Mouse (Mus musculus) MEL (cell line): Measurements from ENCODE around the gene Enpp3. TPM values are rescaled to one million over a fixed set of nuclear protein-coding genes. Genes with fewer than 3 reads are reported as not detected.

Source experiments
- DNase-seq: peaks from one replicate; pipeline ENCODE4 v3.0.0; 2011; ENCODE audit warnings: low read depth, low spot score
- H3K27ac ChIP-seq: 2 replicates; pipeline ENCODE4 v1.5.1; 2012; ENCODE audit warnings: low read depth, mild to moderate bottlenecking, control low read depth, low read length, moderate library complexity; ENCODE audit not compliant: control insufficient read depth
- H3K27me3 ChIP-seq, 2 experiments: fragments of 150-350 bp in 1 of 2; sonication (generic) in 1 of 2; 2 replicates each; pipeline ENCODE4 v1.6.1; 2012; ENCODE audit warnings: low read length in 2 of 2, mild to moderate bottlenecking in 2 of 2, improper control_type of control experiment in 1 of 2, moderate library complexity in 1 of 2; ENCODE audit not compliant: insufficient read depth in 2 of 2, control insufficient read depth in 1 of 2
- H3K36me3 ChIP-seq, 2 experiments: 2 replicates each; pipeline ENCODE4 v1.6.1; 2012 to 2014; ENCODE audit warnings: low read length in 2 of 2, improper control_type of control experiment in 1 of 2, inconsistent platforms in 1 of 2, mild to moderate bottlenecking in 1 of 2; ENCODE audit not compliant: insufficient read depth in 2 of 2, control insufficient read depth in 1 of 2
- H3K4me1 ChIP-seq, 2 experiments: fragments of 150-350 bp in 1 of 2; sonication (generic) in 1 of 2; 2 replicates each; pipeline ENCODE4 v1.6.1; 2012; ENCODE audit warnings: low read length in 2 of 2, improper control_type of control experiment in 1 of 2, mild to moderate bottlenecking in 1 of 2; ENCODE audit not compliant: insufficient read depth in 2 of 2, control insufficient read depth in 1 of 2
- H3K4me3 ChIP-seq, 2 experiments: fragments of 150-350 bp in 1 of 2; sonication (generic) in 1 of 2; 2 replicates each; pipeline ENCODE4 v1.5.1; 2012; ENCODE audit warnings: low read depth in 2 of 2, low read length in 2 of 2, mild to moderate bottlenecking in 2 of 2, moderate library complexity in 2 of 2, control low read depth in 1 of 2, improper control_type of control experiment in 1 of 2; ENCODE audit not compliant: control insufficient read depth in 1 of 2, insufficient read depth in 1 of 2
- H3K79me2 ChIP-seq: 2 replicates; pipeline ENCODE4 v1.6.1; 2012; ENCODE audit warnings: mild to moderate bottlenecking, low read length, moderate library complexity; ENCODE audit not compliant: control insufficient read depth, poor library complexity, insufficient read depth
- H3K9ac ChIP-seq: 2 replicates; pipeline ENCODE4 v1.6.1; 2012; ENCODE audit warnings: low read depth, mild to moderate bottlenecking, control low read depth, low read length, moderate library complexity; ENCODE audit not compliant: control insufficient read depth, poor library complexity, severe bottlenecking
- H3K9me3 ChIP-seq: fragments of 150-350 bp; sonication (generic); replicated peaks from 2 replicates; pipeline ENCODE4 v1.6.1; 2012; ENCODE audit warnings: mild to moderate bottlenecking, low read length, improper control_type of control experiment, moderate library complexity; ENCODE audit not compliant: insufficient read depth
- BHLHE40 ChIP-seq: IDR thresholded peaks from 2 replicates; pipeline ENCODE4 v1.6.1; 2012; ENCODE audit warnings: low read depth, mild to moderate bottlenecking, inconsistent platforms, low read length, improper control_type of control experiment, borderline replicate concordance
- EP300 ChIP-seq, 2 experiments: IDR thresholded peaks; 2 replicates each; pipeline ENCODE4 v1.6.1; 2011; ENCODE audit warnings: improper control_type of control experiment in 2 of 2, low read length in 2 of 2, low read depth in 1 of 2, mild to moderate bottlenecking in 1 of 2
- ETS1 ChIP-seq: IDR thresholded peaks from 2 replicates; pipeline ENCODE4 v1.6.1; 2012; ENCODE audit warnings: low read depth, mild to moderate bottlenecking, inconsistent platforms, low read length, improper control_type of control experiment, moderate library complexity
- GABPA ChIP-seq: IDR thresholded peaks from 2 replicates; pipeline ENCODE4 v1.6.1; 2012; ENCODE audit warnings: low read depth, mild to moderate bottlenecking, inconsistent platforms, low read length, improper control_type of control experiment, moderate library complexity
- GATA1 ChIP-seq: IDR thresholded peaks from 2 replicates; pipeline ENCODE4 v1.6.1; 2011; ENCODE audit warnings: low read depth, low read length, improper control_type of control experiment
- MAZ ChIP-seq: IDR thresholded peaks from 2 replicates; pipeline ENCODE4 v1.6.1; 2012; ENCODE audit warnings: low read depth, mild to moderate bottlenecking, inconsistent platforms, low read length, improper control_type of control experiment
- MEF2A ChIP-seq: IDR thresholded peaks from 2 replicates; pipeline ENCODE4 v1.6.1; 2014; ENCODE audit warnings: low read depth, mild to moderate bottlenecking, inconsistent platforms, low read length, improper control_type of control experiment; ENCODE audit not compliant: poor library complexity, insufficient replicate concordance, severe bottlenecking; ENCODE audit errors: extremely low read depth
- MYB ChIP-seq: IDR thresholded peaks from 2 replicates; pipeline ENCODE4 v1.6.1; 2011; ENCODE audit warnings: mild to moderate bottlenecking, low read depth, low read length, improper control_type of control experiment
- MYC ChIP-seq: IDR thresholded peaks from 2 replicates; pipeline ENCODE4 v1.6.1; 2011; ENCODE audit warnings: low read depth, mild to moderate bottlenecking, low read length, improper control_type of control experiment, moderate library complexity
- NELFE ChIP-seq: IDR thresholded peaks from 2 replicates; pipeline ENCODE4 v1.6.1; 2011; ENCODE audit warnings: low read depth, low read length, improper control_type of control experiment
- NRF1 ChIP-seq: IDR thresholded peaks from 2 replicates; pipeline ENCODE4 v1.6.1; 2014; ENCODE audit warnings: low read depth, mild to moderate bottlenecking, inconsistent platforms, low read length, improper control_type of control experiment, moderate library complexity; ENCODE audit not compliant: poor library complexity, insufficient read depth, severe bottlenecking
- POLR2A ChIP-seq, 2 experiments: IDR thresholded peaks; 2 replicates each; pipeline ENCODE4 v1.6.1; 2011 to 2012; ENCODE audit warnings: low read length in 2 of 2, mild to moderate bottlenecking in 2 of 2, control low read depth in 1 of 2, improper control_type of control experiment in 1 of 2, low read depth in 1 of 2, moderate library complexity in 1 of 2; ENCODE audit not compliant: control insufficient read depth in 1 of 2, insufficient read depth in 1 of 2, poor library complexity in 1 of 2
- POLR2AphosphoS2 ChIP-seq: IDR thresholded peaks from 2 replicates; pipeline ENCODE4 v1.6.1; 2011; ENCODE audit warnings: low read length, improper control_type of control experiment
- POLR2AphosphoS5 ChIP-seq: IDR thresholded peaks from 2 replicates; pipeline ENCODE4 v1.6.1; 2012; ENCODE audit warnings: low read depth, borderline replicate concordance, mild to moderate bottlenecking, inconsistent platforms, low read length, moderate library complexity, mixed read lengths
- RAD21 ChIP-seq: IDR thresholded peaks from 2 replicates; pipeline ENCODE4 v1.6.1; 2011; ENCODE audit warnings: mild to moderate bottlenecking, low read depth, low read length, improper control_type of control experiment
- RCOR1 ChIP-seq: IDR thresholded peaks from 2 replicates; pipeline ENCODE4 v1.6.1; 2012; ENCODE audit warnings: low read depth, mild to moderate bottlenecking, inconsistent platforms, low read length, improper control_type of control experiment
- SIN3A ChIP-seq: IDR thresholded peaks from 2 replicates; pipeline ENCODE4 v1.6.1; 2012; ENCODE audit warnings: low read length, improper control_type of control experiment, inconsistent platforms
- SMC3 ChIP-seq: IDR thresholded peaks from 2 replicates; pipeline ENCODE4 v1.6.1; 2011; ENCODE audit warnings: low read depth, low read length, improper control_type of control experiment
- TBP ChIP-seq: IDR thresholded peaks from 2 replicates; pipeline ENCODE4 v1.8.0; 2011; ENCODE audit warnings: low read depth, low read length, improper control_type of control experiment
- TCF12 ChIP-seq: IDR thresholded peaks from 2 replicates; pipeline ENCODE4 v1.6.1; 2014; ENCODE audit warnings: low read depth, mild to moderate bottlenecking, inconsistent platforms, low read length, improper control_type of control experiment, moderate library complexity
- USF1 ChIP-seq: IDR thresholded peaks from 2 replicates; pipeline ENCODE4 v1.6.1; 2014; ENCODE audit warnings: low read depth, mild to moderate bottlenecking, inconsistent platforms, low read length, improper control_type of control experiment, moderate library complexity
- USF2 ChIP-seq, 2 experiments: IDR thresholded peaks; 2 replicates each; pipeline ENCODE4 v1.6.1; 2011 to 2012; ENCODE audit warnings: improper control_type of control experiment in 2 of 2, low read length in 2 of 2, borderline replicate concordance in 1 of 2, inconsistent platforms in 1 of 2, low read depth in 1 of 2, mild to moderate bottlenecking in 1 of 2; ENCODE audit not compliant: insufficient read depth in 1 of 2
- ZKSCAN1 ChIP-seq: IDR thresholded peaks from 2 replicates; pipeline ENCODE4 v1.6.1; 2012; ENCODE audit warnings: low read depth, mild to moderate bottlenecking, inconsistent platforms, low read length, improper control_type of control experiment, moderate library complexity
- ZNF384 ChIP-seq: IDR thresholded peaks from 2 replicates; pipeline ENCODE4 v1.6.1; 2012; ENCODE audit warnings: low read depth, mild to moderate bottlenecking, inconsistent platforms, low read length, improper control_type of control experiment
- polyA plus RNA-seq, 2 experiments: library from polyadenylated mRNA; stranded (reverse) in 1 of 2; unstranded in 1 of 2; fragments of >175 nt in 1 of 2; fragments of >200 nt in 1 of 2; gene quantifications; 2 replicates each; pipeline versions ENCODE4 v1.2.1 to v1.2.4; 2012; ENCODE audit warnings: low replicate concordance in 2 of 2, low read depth in 1 of 2; ENCODE audit not compliant: insufficient read length in 2 of 2, insufficient read depth in 1 of 2, missing spikeins in 1 of 2
- total RNA-seq: library from RNA; depleted of rRNA; stranded (reverse); fragments of 300-350 nt; gene quantifications from 2 replicates; pipeline ENCODE4 v1.2.3, GENCODE M21; 2012

Enpp3 gene
- total and polyA plus RNA-seq, 3 experiments = 0.08 to 0.22 TPM; not detected in 1

- TF ChIP-seq SMC3 (no peak), POLR2AphosphoS5 (no peak)
Observed at GRCm38 (mm10) chr10:24758326-24758915, 84.2 kb downstream of the Enpp3 start (continued).

GRCm38 (mm10) chr10:24754874-24755540 lies 87.6 kb downstream of the Enpp3 start:
- DNase-seq = peak; percentile 16
- H3K9me3 ChIP-seq = no peaks in the 10 kb centered on the region
- no peak overlapping the region; the same call in 1 of the 2 replicates for H3K9ac ChIP-seq
- no peak for TF ChIP-seq MAZ
- no peak for TF ChIP-seq NRF1
- no peak for TF ChIP-seq TCF12
- no peak for TF ChIP-seq ZKSCAN1
- no peak for TF ChIP-seq USF2 (IDR thresholded peaks at IDR 0.05; ENCODE audit: borderline replicate concordance in 1 of 2, insufficient read depth in 1 of 2, low read depth in 1 of 2, low read length in 2 of 2)
- TF ChIP-seq POLR2A (IDR thresholded peaks at IDR 0.05; ENCODE audit: control insufficient read depth in 1 of 2, insufficient read depth in 1 of 2, low read depth in 1 of 2, low read length in 2 of 2, poor library complexity in 1 of 2) = no peak
- TF ChIP-seq MEF2A = no peak
- TF ChIP-seq MYB = no peak
- TF ChIP-seq MYC = no peak
- no peak for TF ChIP-seq RCOR1
- TF ChIP-seq RAD21 = no peak
- TF ChIP-seq, all 39 proteins: peak for 0
- H3K27me3 ChIP-seq = no peaks in the 10 kb centered on the region
- H3K79me2 ChIP-seq = no peaks in the 10 kb centered on the region
- H3K4me3 ChIP-seq = peak overlapping the region in 1 of 2 experiments; percentile 90; a peak in 2 of 4 replicates
- H3K36me3 ChIP-seq = peaks cover 0 to 30% of the 10 kb centered on the region in 2 experiments; a peak in 2 of 4 replicates
- H3K4me1 ChIP-seq = peaks cover 13 to 25% of the 10 kb centered on the region in 2 experiments
- peak overlapping the region; percentile 67; the same call in 1 of the 2 replicates for H3K27ac ChIP-seq

GRCm38 (mm10) chr10:24754251-24754835 lies 88.3 kb downstream of the Enpp3 start:
- H3K9me3 ChIP-seq = no peaks in the 10 kb centered on the region
- peaks cover 0 to 28% of the 10 kb centered on the region in 2 experiments; a peak in 2 of 4 replicates for H3K36me3 ChIP-seq
- H3K27me3 ChIP-seq = no peaks in the 10 kb centered on the region
- H3K4me3 ChIP-seq = peak overlapping the region; percentile 90 to 93
- H3K9ac ChIP-seq = peak overlapping the region; percentile 62
- peak overlapping the region; percentile 67 for H3K27ac ChIP-seq
- H3K79me2 ChIP-seq = no peaks in the 10 kb centered on the region
- H3K4me1 ChIP-seq = peaks cover 13 to 25% of the 10 kb centered on the region in 2 experiments
- DNase-seq = peak; percentile 73
- TF ChIP-seq TBP (0 out of 2 replicates have a peak, but pooled peaks have one; percentile 26), RAD21 (no peak), EP300 (IDR thresholded peaks at IDR 0.05; ENCODE audit: low read depth in 1 of 2, low read length in 2 of 2) (peak; percentile 39 to 77; a peak in 2 of 4 replicates), ZNF384 (no peak), GATA1 (peak; percentile 24; the same call in 1 of the 2 replicates), USF2 (IDR thresholded peaks at IDR 0.05; ENCODE audit: borderline replicate concordance in 1 of 2, insufficient read depth in 1 of 2, low read depth in 1 of 2, low read length in 2 of 2) (no peak), POLR2AphosphoS2 (0 out of 2 replicates have a peak, but pooled peaks have one; percentile 42), NELFE (peak; percentile 64), POLR2A (IDR thresholded peaks at IDR 0.05; ENCODE audit: control insufficient read depth in 1 of 2, insufficient read depth in 1 of 2, low read depth in 1 of 2, low read length in 2 of 2, poor library complexity in 1 of 2) (peak in 1 of 2 experiments; percentile 42; a peak in 1 of 4 replicates), ETS1 (peak; percentile 64), SMC3 (no peak), NRF1 (no peak), BHLHE40 (no peak), MYC (0 out of 2 replicates have a peak, but pooled peaks have one; percentile 31), GABPA (no peak), SIN3A (peak; percentile 19), USF1 (no peak)
